ENCODE assay signal across 8 mouse cellular contexts in genomic region chr9:101033761-101034447, GRCm38 (mm10). TPM values are rescaled to one million over a fixed set of nuclear protein-coding genes. Genes with fewer than 3 reads are reported as not detected.
DNase-seq lines count a peak whose midpoint lies in the region; ATAC-seq and TF ChIP-seq lines count a peak whose summit lies in the region.

No protein-coding gene starts in this region.

- WGBS in lung, adult 2 months, result 2% methylated on average over 14 of the region's 14 CpGs
- WGBS in heart, embryonic 14.5 days, result 3% methylated on average over 14 of the region's 14 CpGs
- WGBS in liver, embryonic 16.5 days (ENCODE audit: insufficient replicate concordance), result 2% methylated on average over 14 of the region's 14 CpGs

- peak overlapping the region; percentile 75 for H3K4me3 ChIP-seq in lung, adult 2 months (replicated peaks; ENCODE audit: extremely low read depth, low read depth, low read length)
- H3K4me3 ChIP-seq in heart, embryonic 14.5 days (ENCODE audit: control insufficient read depth in 1 of 2, insufficient read depth in 1 of 2, low read depth in 1 of 2, low read length in 2 of 2), result peak overlapping the region; percentile 56 to 68
- peak overlapping the region; percentile 81 for H3K4me3 ChIP-seq in liver, embryonic 16.5 days (ENCODE audit: low read depth, low read length)

- peak overlapping the region; percentile 76 for H3K9ac ChIP-seq in heart, embryonic 14.5 days (ENCODE audit: low read length)
- H3K9ac ChIP-seq in liver, embryonic 16.5 days (ENCODE audit: low read depth, low read length), result peak overlapping the region; percentile 76

- peaks cover 6% of the 10 kb centered on the region; the same call in 1 of the 2 replicates for H3K4me1 ChIP-seq in lung, adult 2 months (ENCODE audit: control insufficient read depth, insufficient read depth, low read length)
- H3K4me1 ChIP-seq in heart, embryonic 14.5 days (ENCODE audit: control insufficient read depth in 2 of 2, insufficient read depth in 2 of 2, low read length in 2 of 2), result peaks cover 0 to 6% of the 10 kb centered on the region in 2 experiments; a peak in 2 of 4 replicates
- peaks cover 20% of the 10 kb centered on the region for H3K4me1 ChIP-seq in liver, embryonic 16.5 days (ENCODE audit: control insufficient read depth, low read depth, low read length)

- peak overlapping the region; percentile 43 to 90 for H3K27ac ChIP-seq in heart, embryonic 14.5 days (replicated peaks in 1 of 2; ENCODE audit: control insufficient read depth in 1 of 2, insufficient read depth in 1 of 2, low read depth in 2 of 2, low read length in 2 of 2)
- peak overlapping the region; percentile 89 for H3K27ac ChIP-seq in liver, embryonic 16.5 days (ENCODE audit: low read length)

- H3K9me3 ChIP-seq in heart, embryonic 14.5 days (ENCODE audit: control insufficient read depth, low read length), result no peaks in the 10 kb centered on the region
- H3K9me3 ChIP-seq in liver, embryonic 16.5 days (replicated peaks; ENCODE audit: control insufficient read depth, low read length), result no peaks in the 10 kb centered on the region

- H3K4me2 ChIP-seq in heart, embryonic 14.5 days (ENCODE audit: low read length), result peak overlapping the region; percentile 68
- peak overlapping the region; percentile 93 for H3K4me2 ChIP-seq in liver, embryonic 16.5 days (ENCODE audit: low read depth, low read length)

- peaks cover 12% of the 10 kb centered on the region for H3K36me3 ChIP-seq in heart, embryonic 14.5 days (ENCODE audit: control insufficient read depth, insufficient read depth, low read length)
- no peaks in the 10 kb centered on the region for H3K36me3 ChIP-seq in liver, embryonic 16.5 days (ENCODE audit: control insufficient read depth, insufficient read depth)

- no peak for DNase-seq in lung, adult 2 months
- no peak for DNase-seq in lung, postnatal 4 days
- peak; percentile 5 to 31 for DNase-seq in cerebellum, postnatal 14 days
- no peak for DNase-seq in MN1 (ENCODE audit: low spot score)
- no peak for DNase-seq in gastrocnemius, postnatal 25 days

- no peaks in the 10 kb centered on the region for H3K27me3 ChIP-seq in heart, embryonic 14.5 days (ENCODE audit: control insufficient read depth, insufficient read depth, low read length)
- H3K27me3 ChIP-seq in liver, embryonic 16.5 days (ENCODE audit: control insufficient read depth, insufficient read depth, low read depth, low read length), result no peaks in the 10 kb centered on the region

- TF ChIP-seq POLR2A in lung, adult 2 months (IDR thresholded peaks at IDR 0.05; ENCODE audit: borderline replicate concordance, extremely low read depth, low read depth, low read length), result no peak

- no peak for TF ChIP-seq CTCF in lung, adult 2 months (IDR thresholded peaks at IDR 0.05; ENCODE audit: insufficient read depth, low read length)

- no peak for ATAC-seq in heart, embryonic 14.5 days (ENCODE audit: insufficient number of reproducible peaks, insufficient read depth, low FRiP score, low read depth)
- no peak for ATAC-seq in liver, embryonic 16.5 days (ENCODE audit: low read depth)
- ATAC-seq in inflammation-experienced regulatory T-cells, adult 6 months, result no peak

RNA-seq across cellular contexts. Expression of gene Pccb, which starts 0.8 kb away (rescaled TPM):
- 50.1 and 63.8 TPM in 2 replicates for polyA plus RNA-seq in lung, adult 2 months (2012; rRNA removed)
- 25.7 and 30.4 TPM in 2 replicates for polyA plus RNA-seq in heart, embryonic 14.5 days (2014; fragmentation: Nextera tagmentation; extraction: Ambion mirVana)
- 8.8 TPM in 2 replicates for polyA plus RNA-seq in liver, embryonic 16.5 days (2015; fragmentation: Nextera tagmentation; extraction: Ambion mirVana)
- 1 to 10 TPM; 5.1 to 8.3 (median 8.1) TPM for polyA plus RNA-seq in inflammation-experienced regulatory T-cells, adult 6 months (2017; shearing (Covaris generic))
- 10 to 100 TPM; 51.6 to 57.9 TPM for total RNA-seq in gastrocnemius, postnatal 25 days (2021)

RNA-seq across cellular contexts. Expression of gene Msl2, which starts 40.0 kb away (rescaled TPM):
- polyA plus RNA-seq in lung, adult 2 months (2012; rRNA removed), result 28.4 and 33.4 TPM in 2 replicates
- polyA plus RNA-seq in heart, embryonic 14.5 days (2014; fragmentation: Nextera tagmentation; extraction: Ambion mirVana), result 4.2 and 5.3 TPM in 2 replicates
- 1.6 and 1.7 TPM in 2 replicates for polyA plus RNA-seq in liver, embryonic 16.5 days (2015; fragmentation: Nextera tagmentation; extraction: Ambion mirVana)
- polyA plus RNA-seq in inflammation-experienced regulatory T-cells, adult 6 months (2017; shearing (Covaris generic)), result 10 to 100 TPM; 10.5 to 12.3 (median 11.7) TPM
- total RNA-seq in gastrocnemius, postnatal 25 days (2021), result 10 to 100 TPM; 20.9 to 23.1 TPM

Comparison
In these comparisons a context has a peak if more than half of its experiments do, and no peak if none do; other contexts are left out.
1. DNase-seq: peak in cerebellum, postnatal 14 days (2 of 2); none in lung, adult 2 months (single experiment), lung, postnatal 4 days (0 of 2), MN1 (single experiment) and gastrocnemius, postnatal 25 days (single experiment).
2. Peak in every context shown above with its lines, with median percentiles within 50 percentile points of each other: H3K4me3 ChIP-seq.